Mouse (Mus musculus) liver, adult 2 months (tissue): ENCODE data around the gene Dnpep.

Experiments used
- CTCF ChIP-seq: fragments of 200-500 bp; IDR thresholded peaks from 2 replicates; pipeline ENCODE4 v1.5.1; 2011; ENCODE audit warnings: low read depth, low read length, control low read depth
- POLR2A ChIP-seq: fragments of 200-500 bp; IDR thresholded peaks from 2 replicates; pipeline ENCODE4 v1.6.1; 2011; ENCODE audit warnings: low read length, control low read depth; ENCODE audit not compliant: insufficient read depth; ENCODE audit errors: extremely low read depth

- no peak for TF ChIP-seq CTCF
- TF ChIP-seq POLR2A = no peak
Measured at GRCm38 (mm10) chr1:75318301-75318700, 511 bp upstream of the Dnpep start.
